Mouse (Mus musculus): ENCODE measurements around the gene Gm20388. TPM values are rescaled to one million over a fixed set of nuclear protein-coding genes. Genes with fewer than 3 reads are reported as not detected.

Gm20388 gene
- polyA plus RNA-seq, 1 experiment from 2014 or later: not detected

DNA sequence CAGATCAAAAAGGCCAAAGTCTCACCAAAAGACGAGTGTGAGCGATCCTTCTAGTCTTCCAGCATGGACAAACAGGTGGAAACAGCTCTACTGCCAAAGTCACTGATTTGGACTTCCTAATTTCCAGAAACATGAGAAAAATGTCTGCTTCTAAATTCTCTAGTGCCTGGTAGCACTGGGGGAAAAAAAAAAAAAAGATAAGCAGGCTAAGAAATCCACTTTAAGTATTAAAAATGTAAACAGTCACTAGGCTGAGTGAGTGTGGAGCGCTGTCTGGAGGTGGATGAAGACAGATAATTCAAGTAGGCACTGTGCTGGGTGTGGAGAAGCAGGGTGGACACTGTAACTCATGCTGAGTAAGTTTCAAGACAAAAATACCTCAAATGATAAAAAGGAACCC is 3025.3 kb downstream of the Gm20388 start:
- Histone ChIP-seq H3K27me3 (replicated peaks) (no peaks in the 10 kb centered on the region), H3K36me3 (no peaks in the 10 kb centered on the region), H3K27ac (replicated peaks) (no peak overlapping the region), H3K9me3 (no peaks in the 10 kb centered on the region), H3K4me2 (no peak overlapping the region), H3K4me3 (no peak overlapping the region), H3K4me1 (peaks cover 79% of the 10 kb centered on the region), H3K9ac (no peak overlapping the region)
- ATAC-seq (ENCODE audit: extremely low read depth, insufficient number of reproducible peaks, low FRiP score, low TSS enrichment): no peak
- WGBS: 73% methylated on average over 3 of the region's 3 CpGs

DNA sequence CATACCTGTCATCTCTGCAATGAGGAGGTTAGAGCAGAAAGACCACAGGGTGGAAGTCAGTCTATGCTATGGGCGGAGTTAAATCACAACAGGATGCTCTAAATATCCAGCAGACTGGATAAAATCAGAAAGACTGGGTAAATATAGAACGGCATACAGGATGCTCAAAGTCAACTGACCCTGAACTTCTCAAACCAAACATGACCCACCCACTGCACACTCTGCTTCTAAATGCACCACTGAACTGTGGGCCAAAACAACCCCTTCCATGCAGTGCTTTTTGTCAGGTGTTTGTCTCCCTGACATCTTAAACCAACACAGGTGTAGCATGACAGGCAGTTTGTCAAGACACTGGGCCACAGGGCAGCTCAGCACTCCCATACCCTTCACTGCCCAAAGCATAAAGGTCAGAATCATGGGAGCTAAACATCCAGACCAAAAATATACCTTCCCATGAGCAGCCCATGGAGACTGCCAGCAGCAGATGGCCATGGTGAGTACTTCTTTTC is 3027.0 kb downstream of the Gm20388 start:
- WGBS: 75% methylated on average over 2 of the region's 2 CpGs
- peaks cover 65% of the 10 kb centered on the region for H3K4me1 ChIP-seq
- H3K27ac ChIP-seq (replicated peaks): no peak overlapping the region
- H3K4me3 ChIP-seq: no peak overlapping the region
- no peaks in the 10 kb centered on the region for H3K9me3 ChIP-seq
- ATAC-seq (ENCODE audit: extremely low read depth, insufficient number of reproducible peaks, low FRiP score, low TSS enrichment): no peak
- H3K4me2 ChIP-seq: no peak overlapping the region
- no peak overlapping the region for H3K9ac ChIP-seq
- H3K36me3 ChIP-seq: no peaks in the 10 kb centered on the region
- no peaks in the 10 kb centered on the region for H3K27me3 ChIP-seq (replicated peaks)

DNA sequence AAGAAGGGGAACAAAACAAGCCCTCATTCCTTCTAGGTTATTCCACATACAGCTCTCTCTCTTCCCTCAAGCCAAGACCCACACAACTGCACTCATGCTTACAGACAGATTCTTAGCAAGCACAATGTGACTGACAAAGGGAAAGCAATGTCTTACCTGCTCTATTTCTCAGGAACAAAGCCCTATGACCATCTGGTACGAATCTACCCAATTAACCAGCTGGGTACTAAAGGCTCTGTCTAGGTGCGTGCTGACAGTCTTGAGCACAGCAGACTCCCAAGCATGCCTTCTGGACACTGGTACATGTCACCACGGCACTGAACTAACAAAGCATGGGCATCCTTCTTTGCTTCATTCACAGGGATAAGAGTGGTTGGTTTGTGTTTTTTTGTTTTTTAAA is 3027.5 kb downstream of the Gm20388 start:
- Histone ChIP-seq H3K4me2 (no peak overlapping the region), H3K27ac (replicated peaks) (no peak overlapping the region), H3K4me1 (peaks cover 65% of the 10 kb centered on the region), H3K36me3 (no peaks in the 10 kb centered on the region), H3K4me3 (no peak overlapping the region), H3K9me3 (no peaks in the 10 kb centered on the region), H3K9ac (no peak overlapping the region), H3K27me3 (replicated peaks) (no peaks in the 10 kb centered on the region)
- 68% methylated on average over 3 of the region's 3 CpGs for WGBS
- ATAC-seq (ENCODE audit: extremely low read depth, insufficient number of reproducible peaks, low FRiP score, low TSS enrichment): no peak

DNA sequence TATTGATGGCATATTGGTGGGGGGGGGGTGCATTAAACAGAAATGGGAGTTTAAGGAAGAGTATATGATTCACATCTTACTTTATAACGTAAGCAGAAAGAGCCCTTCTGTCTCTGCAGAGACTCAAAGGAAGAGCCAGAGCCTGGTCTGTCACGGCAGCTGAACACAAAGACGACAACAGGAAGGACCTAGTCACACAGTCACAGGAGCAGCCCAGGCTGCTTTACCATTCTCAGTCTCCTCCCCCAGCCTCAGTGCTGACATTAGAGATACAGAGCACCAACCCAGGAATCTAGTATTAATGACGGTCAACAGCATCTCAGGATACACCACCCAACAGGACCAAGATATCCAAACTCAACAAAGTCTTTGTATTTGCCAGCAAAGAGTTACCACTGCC is 3027.9 kb downstream of the Gm20388 start:
- Histone ChIP-seq H3K9me3 (no peaks in the 10 kb centered on the region), H3K4me1 (peaks cover 64% of the 10 kb centered on the region), H3K9ac (no peak overlapping the region), H3K4me2 (no peak overlapping the region), H3K36me3 (no peaks in the 10 kb centered on the region), H3K27me3 (replicated peaks) (no peaks in the 10 kb centered on the region), H3K4me3 (no peak overlapping the region), H3K27ac (replicated peaks) (no peak overlapping the region)
- no peak for ATAC-seq (ENCODE audit: extremely low read depth, insufficient number of reproducible peaks, low FRiP score, low TSS enrichment)
- 24% methylated on average over 4 of the region's 4 CpGs for WGBS

DNA sequence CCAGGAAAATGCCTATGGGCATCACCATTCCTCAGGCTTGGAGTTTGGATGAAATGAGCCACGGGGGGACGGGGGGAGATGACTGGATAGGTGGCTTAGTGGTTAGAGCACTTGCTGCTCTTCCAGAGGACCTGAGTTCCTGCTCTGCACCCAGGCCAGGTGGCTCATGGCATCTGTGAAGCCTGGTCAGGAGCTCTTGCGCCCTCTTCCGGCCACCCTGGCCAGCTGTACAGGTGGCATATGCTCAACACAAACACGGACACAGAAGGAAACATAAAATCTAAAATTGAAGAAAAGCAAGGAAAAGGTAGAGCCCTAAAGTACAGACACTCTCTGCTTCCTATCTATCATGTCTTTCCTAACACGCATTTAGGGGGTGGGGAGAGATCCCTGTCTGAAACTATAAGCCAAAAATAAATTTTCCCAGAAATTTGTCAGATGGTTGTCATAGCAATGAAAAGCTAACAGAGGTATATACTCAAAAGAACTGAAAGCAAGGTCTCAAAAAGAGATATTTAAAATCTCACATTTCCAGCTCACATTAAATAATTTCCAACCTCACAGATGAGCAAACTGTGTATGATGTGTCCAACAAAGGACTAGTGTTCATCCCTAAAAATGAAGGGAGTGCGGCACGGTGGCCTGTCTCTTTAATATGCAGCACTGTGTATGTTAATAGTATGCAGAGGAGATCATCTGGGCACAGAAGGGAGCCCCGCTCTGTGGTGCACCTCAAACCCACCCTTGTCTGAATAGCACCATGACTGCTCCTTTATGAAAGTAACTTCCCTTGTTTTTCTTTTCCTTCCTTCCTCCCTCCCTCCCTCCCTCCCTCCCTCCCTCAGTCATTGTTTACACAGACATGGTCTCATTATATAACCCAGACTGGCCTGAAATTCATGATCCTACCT is 3032.4 kb downstream of the Gm20388 start:
- H3K9me3 ChIP-seq: no peaks in the 10 kb centered on the region
- H3K36me3 ChIP-seq: no peaks in the 10 kb centered on the region
- H3K9ac ChIP-seq: no peak overlapping the region
- H3K4me2 ChIP-seq: no peak overlapping the region
- no peaks in the 10 kb centered on the region for H3K27me3 ChIP-seq (replicated peaks)
- H3K27ac ChIP-seq (replicated peaks): no peak overlapping the region
- WGBS: 79% methylated on average over 9 of the region's 9 CpGs
- H3K4me1 ChIP-seq: peaks cover 40% of the 10 kb centered on the region
- no peak for ATAC-seq (ENCODE audit: extremely low read depth, insufficient number of reproducible peaks, low FRiP score, low TSS enrichment)
- H3K4me3 ChIP-seq: no peak overlapping the region

DNA sequence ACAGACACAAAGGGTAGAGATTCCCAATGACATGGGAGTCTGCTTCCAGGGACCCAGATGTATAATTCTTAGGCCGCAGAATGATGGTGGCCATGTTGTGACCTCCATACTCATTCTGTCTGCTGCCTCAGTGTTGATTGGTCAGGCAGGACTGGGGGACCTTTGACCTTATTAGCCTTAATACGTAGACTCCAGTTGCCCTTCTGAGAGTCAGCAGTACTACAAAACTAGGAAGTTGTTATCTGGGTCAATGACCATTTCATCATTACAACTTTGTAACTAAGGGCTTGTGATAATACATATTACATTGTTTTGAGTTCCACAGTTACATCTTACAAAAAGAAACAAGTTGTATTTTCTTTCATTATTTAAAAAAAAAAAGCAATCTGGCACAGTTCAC is 3035.1 kb downstream of the Gm20388 start:
- Histone ChIP-seq H3K4me3 (no peak overlapping the region), H3K9me3 (no peaks in the 10 kb centered on the region), H3K9ac (no peak overlapping the region), H3K4me1 (peaks cover 41% of the 10 kb centered on the region), H3K27ac (replicated peaks) (no peak overlapping the region), H3K36me3 (no peaks in the 10 kb centered on the region), H3K4me2 (no peak overlapping the region), H3K27me3 (replicated peaks) (no peaks in the 10 kb centered on the region)
- WGBS: 77% methylated on average over 2 of the region's 2 CpGs
- no peak for ATAC-seq (ENCODE audit: extremely low read depth, insufficient number of reproducible peaks, low FRiP score, low TSS enrichment)

DNA sequence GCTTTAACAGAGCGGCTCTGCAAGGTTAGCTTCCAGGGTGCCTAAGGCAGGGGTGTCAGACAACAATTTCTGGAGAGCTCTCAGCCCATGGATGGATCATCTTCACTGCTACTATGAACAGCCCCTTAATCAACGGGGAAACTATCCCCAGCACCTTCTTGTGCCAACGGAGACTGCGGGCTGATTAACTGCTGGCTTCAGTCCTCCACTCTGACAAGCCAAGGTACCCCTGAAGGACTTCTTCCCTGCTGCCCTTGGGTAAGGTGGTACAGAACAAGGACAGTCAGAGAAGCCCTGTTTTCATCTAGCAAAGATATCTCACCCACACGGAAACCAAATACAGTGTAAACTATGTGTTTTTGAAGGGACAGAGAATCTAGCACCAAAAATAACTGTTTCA is 3039.1 kb downstream of the Gm20388 start:
- H3K4me1 ChIP-seq: peaks cover 59% of the 10 kb centered on the region
- no peak overlapping the region for H3K4me3 ChIP-seq
- H3K9ac ChIP-seq: peak overlapping the region; percentile 34; the same call in 1 of the 2 replicates
- no peaks in the 10 kb centered on the region for H3K9me3 ChIP-seq
- H3K4me2 ChIP-seq: no peak overlapping the region
- H3K27ac ChIP-seq (replicated peaks): 0 out of 2 replicates have a peak overlapping the region, but pooled peaks have one; percentile 9
- H3K36me3 ChIP-seq: no peaks in the 10 kb centered on the region
- H3K27me3 ChIP-seq (replicated peaks): no peaks in the 10 kb centered on the region
- WGBS: 59% methylated on average over 5 of the region's 5 CpGs
- ATAC-seq (ENCODE audit: extremely low read depth, insufficient number of reproducible peaks, low FRiP score, low TSS enrichment): no peak

DNA sequence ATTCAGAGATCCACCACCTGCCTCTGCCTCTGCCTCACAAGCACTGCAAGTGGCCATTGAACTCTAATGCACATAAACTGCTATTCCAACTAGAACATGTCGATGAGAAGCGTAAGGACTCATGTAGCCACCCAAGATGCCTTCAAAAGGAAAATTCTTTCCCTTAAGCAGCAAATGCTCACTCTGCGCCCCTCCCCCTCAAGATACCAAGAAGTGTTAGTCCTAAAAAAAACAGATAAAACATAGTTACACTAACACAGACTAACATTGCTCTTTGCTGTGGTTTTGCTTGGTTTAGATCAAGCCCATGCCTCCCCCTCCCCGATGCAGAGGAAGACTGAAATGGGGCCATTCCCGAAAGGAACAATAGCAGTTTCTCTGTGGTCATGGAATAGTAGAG is 3040.8 kb downstream of the Gm20388 start:
- no peak overlapping the region for H3K9ac ChIP-seq
- no peak overlapping the region for H3K4me3 ChIP-seq
- H3K4me1 ChIP-seq: peaks cover 74% of the 10 kb centered on the region
- ATAC-seq (ENCODE audit: extremely low read depth, insufficient number of reproducible peaks, low FRiP score, low TSS enrichment): no peak
- 78% methylated on average over 5 of the region's 5 CpGs for WGBS
- no peak overlapping the region for H3K27ac ChIP-seq (replicated peaks)
- H3K36me3 ChIP-seq: no peaks in the 10 kb centered on the region
- no peaks in the 10 kb centered on the region for H3K9me3 ChIP-seq
- no peaks in the 10 kb centered on the region for H3K27me3 ChIP-seq (replicated peaks)
- H3K4me2 ChIP-seq: no peak overlapping the region

DNA sequence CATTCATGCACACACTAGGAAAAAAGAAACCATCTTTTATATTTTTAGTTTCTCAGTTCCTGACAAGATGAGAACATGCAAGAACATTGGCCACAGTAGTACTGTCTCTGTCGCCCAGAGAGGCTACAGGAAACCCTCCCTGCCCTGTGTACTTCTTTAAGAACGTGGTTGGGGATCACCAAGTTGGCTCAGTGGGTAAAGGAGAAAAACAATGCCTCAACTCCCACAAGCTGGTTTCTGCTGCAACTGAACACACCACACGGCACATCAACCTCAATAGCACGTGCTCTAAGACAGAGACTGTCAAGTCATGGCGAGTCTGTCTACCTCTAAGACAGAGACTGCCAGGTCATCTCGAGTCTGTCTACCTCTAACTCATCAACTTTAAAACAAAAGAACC is 3042.4 kb downstream of the Gm20388 start:
- 86% methylated on average over 6 of the region's 6 CpGs for WGBS
- Histone ChIP-seq H3K4me2 (no peak overlapping the region), H3K4me3 (no peak overlapping the region), H3K27me3 (replicated peaks) (no peaks in the 10 kb centered on the region), H3K36me3 (no peaks in the 10 kb centered on the region), H3K9ac (no peak overlapping the region), H3K27ac (replicated peaks) (no peak overlapping the region), H3K4me1 (peaks cover 87% of the 10 kb centered on the region), H3K9me3 (no peaks in the 10 kb centered on the region)
- ATAC-seq (ENCODE audit: extremely low read depth, insufficient number of reproducible peaks, low FRiP score, low TSS enrichment): no peak

DNA sequence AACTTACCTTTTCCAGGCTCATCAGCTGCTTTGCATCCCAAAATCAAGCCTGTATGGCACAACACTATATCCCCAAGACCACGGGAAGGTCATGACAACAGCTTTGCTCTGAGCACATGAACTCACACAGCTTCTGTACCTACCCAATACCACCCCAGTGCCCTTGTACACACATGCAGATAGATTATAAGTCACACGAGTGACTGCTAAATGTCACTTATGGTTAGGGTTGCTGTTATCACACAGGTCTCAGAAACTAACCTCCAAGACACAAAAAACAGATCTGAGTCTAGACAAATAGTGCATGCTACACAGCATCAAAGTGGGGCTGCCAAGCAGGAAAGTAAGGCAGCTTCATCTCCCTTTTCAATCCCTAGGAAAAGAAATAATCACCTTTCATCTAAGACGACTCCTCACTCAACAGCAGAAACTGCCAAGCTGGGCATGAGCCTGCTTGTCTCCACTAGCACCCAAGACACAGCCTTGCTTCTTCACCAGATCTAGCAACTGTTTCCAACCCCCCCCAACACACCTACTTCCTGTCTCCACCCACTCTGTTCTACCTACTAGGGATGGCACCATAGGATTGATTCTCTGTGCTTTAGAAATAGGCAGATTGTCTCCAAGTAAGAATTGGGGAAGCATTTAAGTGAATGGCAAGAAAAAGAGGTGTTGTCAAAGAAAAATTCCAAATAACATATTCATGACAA is 3043.6 kb downstream of the Gm20388 start:
- Histone ChIP-seq H3K4me3 (no peak overlapping the region), H3K27ac (replicated peaks) (no peak overlapping the region), H3K4me2 (no peak overlapping the region), H3K9me3 (no peaks in the 10 kb centered on the region), H3K27me3 (replicated peaks) (no peaks in the 10 kb centered on the region), H3K4me1 (peaks cover 83% of the 10 kb centered on the region), H3K36me3 (no peaks in the 10 kb centered on the region), H3K9ac (no peak overlapping the region)
- ATAC-seq (ENCODE audit: extremely low read depth, insufficient number of reproducible peaks, low FRiP score, low TSS enrichment): no peak
- 66% methylated on average over 3 of the region's 3 CpGs for WGBS

DNA sequence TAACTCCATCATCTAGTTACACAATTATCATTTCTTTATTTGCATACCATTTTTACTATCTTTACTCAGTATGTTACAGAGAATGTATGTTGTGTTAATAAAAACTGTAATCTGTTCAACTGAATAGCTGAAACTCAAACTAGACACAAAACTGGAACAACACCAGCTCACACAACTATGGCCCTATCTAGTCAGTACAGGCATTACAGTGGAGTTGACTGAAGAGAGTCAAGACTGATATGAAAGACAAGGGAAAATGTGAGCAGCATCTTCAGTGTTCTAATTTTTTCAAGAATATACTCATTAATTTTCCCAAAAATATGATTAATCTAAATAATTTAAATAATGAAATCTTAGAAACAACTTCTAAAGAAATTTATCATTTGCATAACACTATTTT is 3044.6 kb downstream of the Gm20388 start:
- H3K27me3 ChIP-seq (replicated peaks): no peaks in the 10 kb centered on the region
- H3K36me3 ChIP-seq: no peaks in the 10 kb centered on the region
- no peak overlapping the region for H3K4me2 ChIP-seq
- H3K4me3 ChIP-seq: no peak overlapping the region
- H3K27ac ChIP-seq (replicated peaks): no peak overlapping the region
- no peaks in the 10 kb centered on the region for H3K9me3 ChIP-seq
- H3K4me1 ChIP-seq: peaks cover 80% of the 10 kb centered on the region
- H3K9ac ChIP-seq: no peak overlapping the region
- ATAC-seq (ENCODE audit: extremely low read depth, insufficient number of reproducible peaks, low FRiP score, low TSS enrichment): no peak

Measured in heart, embryonic 13.5 days (tissue).